Mouse (Mus musculus) E14TG2a.4 (cell line): ENCODE measurements at regions not wholly inside any gene's neighbourhood (a gene's known extent, or its start where the extent isn't known, plus 50 kb on each side); places are given as distances from the start of the nearest gene placed in this dataset.

ENCODE experiments used
- H3K27me3 ChIP-seq: 2 replicates; pipeline ENCODE4 v1.6.1; 2014; ENCODE audit warnings: low read length, control low read depth; ENCODE audit not compliant: insufficient read depth
- H3K36me3 ChIP-seq: 2 replicates; pipeline ENCODE4 v1.6.1; 2014; ENCODE audit warnings: low read length, control low read depth; ENCODE audit not compliant: insufficient read depth
- H3K4me1 ChIP-seq: replicated peaks from 2 replicates; pipeline ENCODE4 v1.6.1; 2014; ENCODE audit warnings: low read depth, low read length, control low read depth
- H3K4me3 ChIP-seq: replicated peaks from 2 replicates; pipeline ENCODE4 v1.5.1; 2014; ENCODE audit warnings: mild to moderate bottlenecking, low read length
- H3K9me3 ChIP-seq: 2 replicates; pipeline ENCODE4 v1.6.1; 2014; ENCODE audit warnings: low read length, control low read depth
- CTCF ChIP-seq: conservative IDR thresholded peaks from 2 replicates; pipeline ENCODE4 v1.5.1; 2014; ENCODE audit warnings: low read length
- NANOG ChIP-seq: IDR thresholded peaks from 2 replicates; pipeline ENCODE4 v1.6.1; 2014; ENCODE audit warnings: borderline replicate concordance, low read length, mixed read lengths
- POU5F1 ChIP-seq: IDR thresholded peaks from 2 replicates; pipeline ENCODE4 v1.6.1; 2014; ENCODE audit warnings: low read length, borderline replicate concordance

- no peaks in the 10 kb centered on the region for H3K27me3 ChIP-seq
- H3K4me1 ChIP-seq = no peaks in the 10 kb centered on the region
- no peaks in the 10 kb centered on the region for H3K9me3 ChIP-seq
- no peaks in the 10 kb centered on the region for H3K36me3 ChIP-seq
- no peak overlapping the region for H3K4me3 ChIP-seq
- no peak for TF ChIP-seq NANOG
- TF ChIP-seq CTCF = no peak
- TF ChIP-seq POU5F1 = no peak
Observed at GRCm38 (mm10) chr16:80502559-80502958, 697.9 kb upstream of the Ncam2 start.

GRCm38 (mm10) chr16:80503276-80503675 lies 697.2 kb upstream of the Ncam2 start:
- H3K9me3 ChIP-seq = no peaks in the 10 kb centered on the region
- no peaks in the 10 kb centered on the region for H3K4me1 ChIP-seq
- no peaks in the 10 kb centered on the region for H3K27me3 ChIP-seq
- no peaks in the 10 kb centered on the region for H3K36me3 ChIP-seq
- TF ChIP-seq CTCF (no peak), NANOG (no peak), POU5F1 (no peak)
- no peak overlapping the region for H3K4me3 ChIP-seq

- Histone ChIP-seq H3K27me3 (no peaks in the 10 kb centered on the region), H3K9me3 (no peaks in the 10 kb centered on the region), H3K36me3 (no peaks in the 10 kb centered on the region), H3K4me1 (no peaks in the 10 kb centered on the region), H3K4me3 (no peak overlapping the region)
- TF ChIP-seq POU5F1 (no peak), CTCF (no peak), NANOG (no peak)
Observed at GRCm38 (mm10) chr16:80512724-80513123, 687.8 kb upstream of the Ncam2 start.

GRCm38 (mm10) chr16:80538039-80538438 lies 662.5 kb upstream of the Ncam2 start:
- Histone ChIP-seq H3K9me3 (no peaks in the 10 kb centered on the region), H3K36me3 (no peaks in the 10 kb centered on the region), H3K4me1 (no peaks in the 10 kb centered on the region), H3K4me3 (no peak overlapping the region), H3K27me3 (no peaks in the 10 kb centered on the region)
- TF ChIP-seq NANOG (no peak), POU5F1 (no peak), CTCF (no peak)

- Histone ChIP-seq H3K4me1 (no peaks in the 10 kb centered on the region), H3K9me3 (peaks cover 6% of the 10 kb centered on the region)
Observed at GRCm38 (mm10) chr16:80546598-80546997, 653.9 kb upstream of the Ncam2 start.

GRCm38 (mm10) chr16:80567120-80567519 lies 633.4 kb upstream of the Ncam2 start:
- H3K36me3 ChIP-seq = no peaks in the 10 kb centered on the region
- TF ChIP-seq POU5F1 (no peak), CTCF (no peak), NANOG (no peak)
- H3K4me1 ChIP-seq = no peaks in the 10 kb centered on the region
- no peak overlapping the region for H3K4me3 ChIP-seq
- H3K9me3 ChIP-seq = peaks cover 22% of the 10 kb centered on the region
- H3K27me3 ChIP-seq = no peaks in the 10 kb centered on the region

More at GRCm38 (mm10) chr16:80546598-80546997, 653.9 kb upstream of the Ncam2 start:
- no peaks in the 10 kb centered on the region for H3K36me3 ChIP-seq
- no peak for TF ChIP-seq NANOG
- TF ChIP-seq CTCF = no peak
- no peak for TF ChIP-seq POU5F1
- H3K27me3 ChIP-seq = no peaks in the 10 kb centered on the region
- H3K4me3 ChIP-seq = no peak overlapping the region

- H3K4me3 ChIP-seq = no peak overlapping the region
- H3K36me3 ChIP-seq = no peaks in the 10 kb centered on the region
- H3K27me3 ChIP-seq = no peaks in the 10 kb centered on the region
- H3K9me3 ChIP-seq = peaks cover 82% of the 10 kb centered on the region
- no peak for TF ChIP-seq CTCF
- TF ChIP-seq POU5F1 = no peak
- no peak for TF ChIP-seq NANOG
- H3K4me1 ChIP-seq = no peaks in the 10 kb centered on the region
Observed at GRCm38 (mm10) chr16:80587278-80587677, 613.2 kb upstream of the Ncam2 start.

- no peaks in the 10 kb centered on the region for H3K4me1 ChIP-seq
- no peaks in the 10 kb centered on the region for H3K27me3 ChIP-seq
- no peaks in the 10 kb centered on the region for H3K36me3 ChIP-seq
- no peak overlapping the region for H3K4me3 ChIP-seq
- H3K9me3 ChIP-seq = no peaks in the 10 kb centered on the region
- no peak for TF ChIP-seq CTCF
- TF ChIP-seq NANOG = no peak
- no peak for TF ChIP-seq POU5F1
Observed at GRCm38 (mm10) chr16:80603943-80604342, 596.6 kb upstream of the Ncam2 start.
